Comparison of ENCODE assay signal across 25 mouse cellular contexts in genomic region chr2:166569182-166569581, GRCm38 (mm10).
A peak's percentile ranks its signal among the peaks of the same experiment; 100 is the strongest.
DNase-seq lines count a peak whose midpoint lies in the region; ATAC-seq lines count a peak whose summit lies in the region.
"Had no signal": no experiment of that assay in that cellular context is flagged by ENCODE, and none has a peak within 500 bp of the region (broad histone marks: within the 10 kb centered on the region; RNA-seq: fewer than 3 reads in every experiment).

No protein-coding gene starts in this region.

- DNase-seq in adrenal gland, postnatal 25 days: peak; percentile 33
- no peak for DNase-seq in adrenal gland, postnatal 4 days (ENCODE audit: low spot score in 2 of 2)
- DNase-seq in kidney, adult 9 months: peak; percentile 54
- DNase-seq: adrenal gland, adult 2 months; cerebellum, adult 11 months; cerebellum, adult 2 months; cerebellum, adult 9-11 months; cerebellum, postnatal 25 days; forebrain, postnatal 0 days; gastrocnemius, postnatal 25 days; heart, adult 18-20 months; heart, postnatal 10 days; heart, postnatal 36 days had no signal

- H3K9me3 ChIP-seq in kidney, embryonic 16.5 days (ENCODE audit: low read length): no peaks in the 10 kb centered on the region
- 0 out of 2 replicates have a peak, but pooled peaks cover 3% of the 10 kb centered on the region for H3K9me3 ChIP-seq in megakaryocyte, embryonic 14.5 days
- H3K9me3 ChIP-seq: embryonic facial prominence, embryonic 12.5 days; embryonic facial prominence, embryonic 15.5 days; heart, embryonic 12.5 days; heart, embryonic 15.5 days; hindbrain, embryonic 10.5 days; hindbrain, embryonic 13.5 days had no signal

- H3K27ac ChIP-seq in kidney, embryonic 16.5 days (ENCODE audit: low read length): no peak overlapping the region
- H3K27ac ChIP-seq: embryonic facial prominence, embryonic 12.5 days; embryonic facial prominence, embryonic 15.5 days; heart, embryonic 15.5 days; hindbrain, embryonic 10.5 days; hindbrain, embryonic 13.5 days had no signal

- no peak overlapping the region for H3K9ac ChIP-seq in kidney, embryonic 16.5 days (replicated peaks; ENCODE audit: low read length)
- H3K9ac ChIP-seq: embryonic facial prominence, embryonic 15.5 days; forebrain, postnatal 0 days; heart, embryonic 12.5 days; heart, embryonic 15.5 days; hindbrain, embryonic 13.5 days had no signal

- no peaks in the 10 kb centered on the region for H3K27me3 ChIP-seq in kidney, embryonic 16.5 days (ENCODE audit: insufficient read depth, low read length)
- H3K27me3 ChIP-seq in megakaryocyte, embryonic 14.5 days (replicated peaks): peaks cover 33% of the 10 kb centered on the region
- H3K27me3 ChIP-seq: embryonic facial prominence, embryonic 12.5 days; embryonic facial prominence, embryonic 15.5 days; heart, embryonic 12.5 days; heart, embryonic 15.5 days; hindbrain, embryonic 13.5 days had no signal

- H3K4me2 ChIP-seq in kidney, embryonic 16.5 days (replicated peaks; ENCODE audit: low read depth, low read length): no peak overlapping the region
- H3K4me2 ChIP-seq: embryonic facial prominence, embryonic 12.5 days; embryonic facial prominence, embryonic 15.5 days; heart, embryonic 12.5 days; heart, embryonic 15.5 days; hindbrain, embryonic 13.5 days had no signal

- H3K36me3 ChIP-seq in kidney, embryonic 16.5 days (ENCODE audit: insufficient read depth, low read length): no peaks in the 10 kb centered on the region
- peaks cover 51% of the 10 kb centered on the region for H3K36me3 ChIP-seq in megakaryocyte, embryonic 14.5 days (replicated peaks; ENCODE audit: low read length)
- H3K36me3 ChIP-seq: heart, embryonic 15.5 days had no signal

- no peak for ATAC-seq in kidney, embryonic 16.5 days (ENCODE audit: low FRiP score, low TSS enrichment)
- no peak for ATAC-seq in megakaryocyte, adult 5-6 weeks (ENCODE audit: poor library complexity, severe bottlenecking)
- ATAC-seq: CD4-positive, CD25-positive, alpha-beta regulatory T cell, adult 4 months; forebrain, embryonic 14.5 days; forebrain, postnatal 0 days; hindbrain, embryonic 16.5 days had no signal

- no peak overlapping the region for H3K4me3 ChIP-seq in kidney, embryonic 16.5 days (ENCODE audit: low read length)
- peak overlapping the region; percentile 21 for H3K4me3 ChIP-seq in megakaryocyte, embryonic 14.5 days (replicated peaks)
- H3K4me3 ChIP-seq: embryonic facial prominence, embryonic 12.5 days; embryonic facial prominence, embryonic 15.5 days; heart, embryonic 12.5 days; heart, embryonic 15.5 days; hindbrain, embryonic 10.5 days; hindbrain, embryonic 13.5 days had no signal

- H3K4me1 ChIP-seq in kidney, embryonic 16.5 days (ENCODE audit: insufficient read depth, low read length): peaks cover 3% of the 10 kb centered on the region; the same call in 1 of the 2 replicates
- H3K4me1 ChIP-seq in megakaryocyte, embryonic 14.5 days: no peaks in the 10 kb centered on the region
- H3K4me1 ChIP-seq: heart, embryonic 12.5 days; hindbrain, embryonic 13.5 days had no signal

- 72% methylated on average over 9 of the region's 9 CpGs for WGBS in kidney, embryonic 16.5 days

Comparison
In these comparisons a context has a peak if more than half of its experiments do, and no peak if none do; other contexts are left out.
1. DNase-seq: peak in adrenal gland, postnatal 25 days (single experiment) and kidney, adult 9 months (single experiment); none in adrenal gland, postnatal 4 days (0 of 2).